8 mouse cellular contexts compared by ENCODE assay signal in the genomic region with DNA sequence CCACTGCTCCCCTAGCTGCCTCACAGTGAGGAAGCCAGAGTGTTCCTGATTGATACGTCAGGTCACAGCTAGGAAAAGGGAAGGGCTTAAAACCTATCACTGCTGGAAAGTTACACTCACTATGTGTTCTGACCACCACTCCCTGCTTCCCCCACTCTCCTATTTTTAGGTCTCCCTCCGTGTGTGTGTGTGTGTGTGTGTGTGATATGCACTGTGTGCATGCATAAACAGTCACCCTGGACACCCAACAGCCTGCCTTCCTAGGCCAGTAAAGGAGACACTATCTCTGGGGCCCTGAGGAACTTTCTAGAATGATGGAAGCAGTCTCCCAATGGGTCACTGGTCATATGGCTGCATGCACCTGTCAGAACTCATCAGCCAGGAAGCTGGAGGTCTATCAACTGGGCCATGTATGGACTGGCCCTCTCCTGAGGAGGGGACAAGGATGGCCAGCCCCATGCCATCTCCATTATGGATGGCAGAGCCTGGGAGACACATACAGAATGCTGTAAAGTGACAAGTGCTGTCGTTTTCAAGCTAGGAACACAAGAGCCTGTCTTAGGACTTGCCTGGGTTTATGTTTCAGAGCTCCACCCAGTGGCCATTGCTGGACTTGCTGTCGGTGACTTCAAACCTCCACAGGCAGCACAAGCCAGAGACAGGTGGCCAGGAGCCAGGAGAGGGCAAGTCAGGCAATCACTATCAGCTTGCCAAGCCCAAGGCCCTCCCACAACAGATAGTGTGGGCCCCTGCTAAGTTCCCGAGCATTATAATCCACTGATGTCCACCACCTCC. TPM values are rescaled to one million over a fixed set of nuclear protein-coding genes. Genes with fewer than 3 reads are reported as not detected.
DNase-seq lines count a peak whose midpoint lies in the region; ATAC-seq and TF ChIP-seq lines count a peak whose summit lies in the region.

No protein-coding gene starts in this region.

- no peak overlapping the region for H3K4me3 ChIP-seq in cerebellum, adult 2 months (replicated peaks; ENCODE audit: insufficient read depth, low read depth, low read length)
- H3K4me3 ChIP-seq in hindbrain, embryonic 13.5 days, result no peak overlapping the region

- H3K27ac ChIP-seq in cerebellum, adult 2 months (ENCODE audit: insufficient read depth, low read length), result no peak overlapping the region
- H3K27ac ChIP-seq in hindbrain, embryonic 13.5 days, result no peak overlapping the region

- no peak overlapping the region for H3K4me2 ChIP-seq in hindbrain, embryonic 13.5 days

- DNase-seq in MEL-GATA-1-ER (ENCODE audit: extremely low read depth, low read depth), result peak; percentile 87
- DNase-seq in cerebellum, adult 2 months, result peak; percentile 92 to 94
- DNase-seq in frontal cortex, postnatal 10 days (ENCODE audit: low spot score in 2 of 2), result peak; percentile 87
- peak; percentile 96 for DNase-seq in layer of hippocampus, postnatal 14 days (ENCODE audit: low spot score in 2 of 2)
- DNase-seq in lung, postnatal 10 days, result peak; percentile 97
- peak; percentile 90 for DNase-seq in ovary, postnatal 36 days (ENCODE audit: low spot score)
- DNase-seq in thymus, postnatal 14 days, result peak; percentile 89

- 33% methylated on average over 5 of the region's 5 CpGs for WGBS in cerebellum, adult 2 months
- whole genome bisulfite sequencing in hindbrain, embryonic 13.5 days, result 45% methylated on average over 5 of the region's 5 CpGs

- TF ChIP-seq POLR2A in cerebellum, adult 2 months (IDR thresholded peaks at IDR 0.05; ENCODE audit: borderline replicate concordance, insufficient read depth, low read length), result no peak

- no peaks in the 10 kb centered on the region for H3K9me3 ChIP-seq in hindbrain, embryonic 13.5 days

- peak; percentile 65; the same call in 1 of the 2 replicates for ATAC-seq in hindbrain, embryonic 13.5 days (ENCODE audit: low FRiP score)

- H3K4me1 ChIP-seq in cerebellum, adult 2 months (ENCODE audit: control insufficient read depth, insufficient read depth, low read length), result peaks cover 29% of the 10 kb centered on the region
- H3K4me1 ChIP-seq in hindbrain, embryonic 13.5 days (replicated peaks), result peaks cover 4% of the 10 kb centered on the region; the same call in 1 of the 2 replicates

- H3K27me3 ChIP-seq in cerebellum, adult 2 months (ENCODE audit: control insufficient read depth, insufficient read depth, low read length), result no peaks in the 10 kb centered on the region
- H3K27me3 ChIP-seq in hindbrain, embryonic 13.5 days, result no peaks in the 10 kb centered on the region

- peak; percentile 86 for TF ChIP-seq CTCF in cerebellum, adult 2 months (IDR thresholded peaks at IDR 0.05; ENCODE audit: borderline replicate concordance, insufficient read depth, low read depth, low read length)

- H3K36me3 ChIP-seq in hindbrain, embryonic 13.5 days, result no peaks in the 10 kb centered on the region

- no peak overlapping the region for H3K9ac ChIP-seq in hindbrain, embryonic 13.5 days

RNA-seq across cellular contexts. Expression of gene C130050O18Rik, which starts 6.9 kb away (rescaled TPM):
- 0.21 and 0.25 TPM in 2 replicates for polyA plus RNA-seq in cerebellum, adult 2 months (2012; rRNA removed)
- polyA plus RNA-seq in hindbrain, embryonic 13.5 days (2015; fragmentation: Nextera tagmentation; extraction: Ambion mirVana), result 0.13 and 0.22 TPM in 2 replicates
- total RNA-seq in layer of hippocampus, postnatal 14 days (2021), result under 1 TPM; 0.17 to 0.21 TPM

RNA-seq across cellular contexts. Expression of gene Gpr146, which starts 20.7 kb away (rescaled TPM):
- 16.4 and 17.3 TPM in 2 replicates for polyA plus RNA-seq in cerebellum, adult 2 months (2012; rRNA removed)
- 1.6 and 2.4 TPM in 2 replicates for polyA plus RNA-seq in hindbrain, embryonic 13.5 days (2015; fragmentation: Nextera tagmentation; extraction: Ambion mirVana)
- 10 to 100 TPM; 10.1 to 11.8 TPM for total RNA-seq in layer of hippocampus, postnatal 14 days (2021)

RNA-seq across cellular contexts. Expression of gene Gper1, which starts 24.8 kb away (rescaled TPM):
- 4.0 and 4.4 TPM in 2 replicates for polyA plus RNA-seq in cerebellum, adult 2 months (2012; rRNA removed)
- 7.6 and 7.9 TPM in 2 replicates for polyA plus RNA-seq in hindbrain, embryonic 13.5 days (2015; fragmentation: Nextera tagmentation; extraction: Ambion mirVana)
- 1 to 10 TPM; 3.0 to 3.5 TPM for total RNA-seq in layer of hippocampus, postnatal 14 days (2021)

RNA-seq across cellular contexts. Expression of gene Cyp2w1, which starts 45.7 kb away (rescaled TPM):
- not detected in 2 replicates for polyA plus RNA-seq in cerebellum, adult 2 months (2012; rRNA removed)
- not detected in 2 replicates for polyA plus RNA-seq in hindbrain, embryonic 13.5 days (2015; fragmentation: Nextera tagmentation; extraction: Ambion mirVana)
- not detected for total RNA-seq in layer of hippocampus, postnatal 14 days (2021)

RNA-seq across cellular contexts. Expression of gene Cox19, which starts 46.9 kb away (rescaled TPM):
- polyA plus RNA-seq in cerebellum, adult 2 months (2012; rRNA removed), result 87.4 and 91.1 TPM in 2 replicates
- polyA plus RNA-seq in hindbrain, embryonic 13.5 days (2015; fragmentation: Nextera tagmentation; extraction: Ambion mirVana), result 116 and 124 TPM in 2 replicates
- 10 to 100 TPM; 73.6 to 79.4 TPM for total RNA-seq in layer of hippocampus, postnatal 14 days (2021)
